Mouse (Mus musculus) heart, postnatal 0 days (tissue): ENCODE data around the gene Fam120a.

Experiments
- CTCF ChIP-seq: IDR thresholded peaks from 2 replicates; pipeline ENCODE4 v1.5.1; 2016; ENCODE audit warnings: antibody characterized with exemption, control low read depth, low read depth
- EP300 ChIP-seq: IDR thresholded peaks from 2 replicates; pipeline ENCODE4 v1.6.1; 2016; ENCODE audit warnings: antibody characterized with exemption, low read depth

DNA sequence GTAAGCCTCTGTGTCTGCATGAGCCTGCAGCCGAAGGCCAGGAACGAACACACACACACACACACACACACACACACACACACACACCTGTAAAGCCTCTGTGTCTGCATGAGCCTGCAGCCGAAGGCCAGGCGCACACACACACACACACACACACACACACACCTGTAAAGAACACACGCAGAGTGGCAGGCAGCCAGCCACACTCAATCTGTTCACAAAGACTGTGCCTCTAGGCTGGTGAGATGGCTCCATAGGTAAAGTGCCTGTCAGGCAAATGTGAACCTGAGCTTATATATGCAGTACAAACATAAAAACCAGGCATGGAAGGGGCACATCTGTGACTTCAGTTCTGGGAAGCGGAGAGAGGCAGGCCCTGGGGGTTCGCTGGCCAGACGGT, 117.0 kb downstream of the Fam120a start:
- TF ChIP-seq EP300 (no peak), CTCF (no peak)
